Mouse (Mus musculus): ENCODE data around the gene Nr5a2. TPM values are rescaled to one million over a fixed set of nuclear protein-coding genes. Genes with fewer than 3 reads are reported as not detected.

The Nr5a2 gene
- polyA plus RNA-seq, 1 experiment from 2014 or later, result 0.82 TPM

DNA sequence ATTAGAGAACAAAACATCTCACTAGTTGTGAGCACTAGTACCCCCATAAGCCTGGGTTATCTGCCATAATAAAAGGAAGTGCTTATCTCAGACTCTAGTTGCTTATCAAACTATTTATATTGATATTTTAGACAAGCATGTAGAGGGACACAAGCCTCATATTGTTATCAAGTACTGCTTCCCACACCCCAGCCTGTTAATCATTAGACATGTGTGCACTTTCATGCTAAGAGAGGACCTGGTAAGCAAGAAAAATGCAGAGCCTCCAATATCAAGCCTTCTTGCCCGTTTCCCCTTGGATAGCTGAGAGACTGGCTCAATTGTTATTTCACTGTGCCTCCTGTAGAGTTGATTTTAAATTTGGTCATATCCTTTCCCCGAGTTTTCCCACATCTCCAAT, 65.5 kb downstream of the Nr5a2 start:
- Histone ChIP-seq H3K27ac (no peak overlapping the region), H3K9me3 (no peaks in the 10 kb centered on the region), H3K36me3 (no peaks in the 10 kb centered on the region), H3K27me3 (no peaks in the 10 kb centered on the region), H3K4me1 (no peaks in the 10 kb centered on the region), H3K4me2 (no peak overlapping the region), H3K9ac (no peak overlapping the region), H3K4me3 (no peak overlapping the region)
- no peak for ATAC-seq (ENCODE audit: insufficient number of reproducible peaks, low FRiP score, low TSS enrichment, low read depth)
- 66% methylated on average over 2 of the region's 2 CpGs for whole genome bisulfite sequencing

DNA sequence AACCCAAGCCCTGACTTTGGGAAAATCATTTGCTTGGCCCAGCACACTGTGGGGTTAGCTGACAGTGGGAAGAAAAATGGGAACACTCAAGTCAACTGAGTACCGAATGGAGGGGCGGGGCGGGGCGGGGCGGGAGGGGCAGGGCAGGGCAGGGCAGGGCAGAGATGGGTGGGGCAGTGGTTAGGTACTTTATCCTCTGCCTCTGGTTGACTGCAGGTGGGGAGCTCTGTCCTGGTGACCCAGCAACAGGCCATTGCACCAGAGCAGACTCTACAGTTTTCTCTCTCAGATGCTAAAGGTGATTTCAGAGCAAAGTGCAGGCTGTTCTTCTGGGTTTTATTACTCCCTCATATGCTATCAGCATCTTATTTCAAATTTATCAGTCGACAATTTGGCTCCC, 67.1 kb downstream of the Nr5a2 start:
- H3K4me3 ChIP-seq, result no peak overlapping the region

DNA sequence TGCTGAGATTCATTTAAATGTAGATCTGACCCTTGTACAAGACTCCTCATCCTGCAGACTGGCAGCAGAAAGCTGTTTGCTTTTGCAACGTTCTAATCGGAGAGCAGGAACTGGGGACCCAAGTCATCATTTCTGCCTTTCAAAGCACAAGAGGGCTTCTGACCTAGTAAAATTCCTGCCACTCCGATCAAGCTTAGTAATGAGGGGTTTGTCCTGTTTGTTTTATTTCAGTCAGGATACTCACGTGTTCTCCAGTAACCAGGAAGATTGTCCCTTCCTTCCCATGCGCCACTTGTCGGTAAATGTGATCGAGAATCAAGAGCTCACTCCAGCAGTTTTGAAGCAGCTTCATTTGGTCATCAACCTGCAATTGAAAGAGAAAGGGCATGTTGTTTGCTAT, 69.8 kb downstream of the Nr5a2 start:
- Histone ChIP-seq H3K4me1 (no peaks in the 10 kb centered on the region), H3K4me2 (no peak overlapping the region), H3K9ac (no peak overlapping the region), H3K4me3 (no peak overlapping the region), H3K9me3 (no peaks in the 10 kb centered on the region), H3K27me3 (no peaks in the 10 kb centered on the region), H3K27ac (no peak overlapping the region), H3K36me3 (no peaks in the 10 kb centered on the region)
- ATAC-seq (ENCODE audit: insufficient number of reproducible peaks, low FRiP score, low TSS enrichment, low read depth), result no peak
- 56% methylated on average over 7 of the region's 7 CpGs for WGBS

More for the DNA sequence above, 67.1 kb downstream of the Nr5a2 start:
- Histone ChIP-seq H3K27me3 (no peaks in the 10 kb centered on the region), H3K9me3 (no peaks in the 10 kb centered on the region), H3K4me1 (no peaks in the 10 kb centered on the region), H3K4me2 (no peak overlapping the region), H3K9ac (no peak overlapping the region), H3K36me3 (no peaks in the 10 kb centered on the region), H3K27ac (no peak overlapping the region)
- no peak for ATAC-seq (ENCODE audit: insufficient number of reproducible peaks, low FRiP score, low TSS enrichment, low read depth)
- 83% methylated on average over 6 of the region's 6 CpGs for WGBS

DNA sequence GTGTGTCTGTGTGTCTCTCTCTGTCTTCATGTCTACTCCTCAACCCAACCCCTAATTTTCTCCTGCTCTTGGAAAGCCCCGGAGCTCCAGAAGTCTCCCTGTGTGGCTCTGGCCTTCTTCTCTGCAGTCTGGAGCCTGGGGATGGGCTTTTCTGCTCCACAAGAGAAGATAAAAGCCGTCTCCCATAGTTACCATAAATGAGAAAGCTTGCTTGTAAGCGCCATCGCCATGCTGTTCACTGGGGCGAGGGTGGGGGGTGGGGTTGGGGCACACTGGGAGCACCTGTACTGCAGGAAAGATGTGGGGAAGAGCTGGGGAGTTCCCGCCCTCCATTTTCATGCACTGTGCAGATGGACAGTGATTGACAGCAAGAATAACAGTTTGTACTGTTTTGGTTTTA, 71.5 kb downstream of the Nr5a2 start:
- no peaks in the 10 kb centered on the region for H3K9me3 ChIP-seq
- WGBS, result 76% methylated on average over 6 of the region's 6 CpGs
- no peak for ATAC-seq (ENCODE audit: insufficient number of reproducible peaks, low FRiP score, low TSS enrichment, low read depth)

DNA sequence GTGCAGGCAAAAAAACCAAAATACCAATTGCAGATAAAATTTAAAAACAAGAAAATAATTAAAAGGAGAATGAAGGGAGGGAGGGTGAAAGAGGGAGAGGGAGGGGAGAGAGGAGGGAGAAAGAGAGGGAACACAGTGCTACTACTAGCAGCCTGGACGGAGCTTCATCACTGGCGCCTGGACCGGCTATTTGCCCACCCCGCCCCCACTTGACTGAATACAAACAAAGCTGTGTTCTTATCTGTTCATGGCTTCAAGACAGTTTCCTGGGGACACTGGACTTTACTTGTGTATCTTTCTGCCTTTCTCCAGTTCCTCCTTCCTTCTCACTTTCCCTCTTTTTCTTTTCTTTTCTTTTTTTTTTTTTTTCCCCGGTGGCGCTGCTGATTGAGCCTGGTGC, 73.6 kb downstream of the Nr5a2 start:
- no peak overlapping the region for H3K4me2 ChIP-seq
- 69% methylated on average over 6 of the region's 6 CpGs for WGBS

More for the DNA sequence above, 71.5 kb downstream of the Nr5a2 start:
- Histone ChIP-seq H3K4me3 (no peak overlapping the region), H3K36me3 (no peaks in the 10 kb centered on the region), H3K27me3 (no peaks in the 10 kb centered on the region), H3K9ac (no peak overlapping the region), H3K4me2 (no peak overlapping the region), H3K4me1 (no peaks in the 10 kb centered on the region), H3K27ac (no peak overlapping the region)

DNA sequence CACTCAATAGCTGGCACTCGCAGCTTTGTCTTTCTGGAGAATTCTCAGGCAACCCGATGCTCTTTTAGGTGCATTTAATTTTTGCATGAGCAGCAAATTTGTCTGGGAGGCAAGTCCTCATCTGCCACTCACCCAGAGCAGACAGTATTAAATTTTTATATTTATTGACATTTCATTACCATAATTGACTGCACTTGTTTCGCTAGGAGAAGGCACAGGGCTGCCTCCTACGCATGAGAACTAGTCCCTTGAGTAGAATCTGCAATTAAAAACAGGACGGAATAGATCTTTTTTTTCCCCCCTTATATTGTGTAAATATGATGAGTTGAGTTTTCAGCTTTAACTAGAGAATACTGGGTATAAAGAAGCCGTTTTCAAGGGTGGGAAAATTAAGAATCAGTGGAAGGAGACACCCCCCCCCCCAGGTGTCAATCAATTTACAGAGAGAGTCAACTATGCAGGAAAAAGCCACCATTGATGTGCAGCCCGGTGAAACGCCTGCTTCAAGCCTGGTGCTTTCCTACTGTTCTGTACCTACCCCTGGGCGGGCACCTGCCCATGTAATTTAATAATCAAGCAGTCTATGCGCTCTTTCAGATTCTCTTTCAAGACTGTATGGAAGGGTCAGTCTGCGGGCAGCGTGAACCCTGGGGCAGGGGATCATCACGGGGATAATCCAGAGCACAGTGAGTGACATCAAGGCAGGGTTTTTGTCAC, 76.6 kb downstream of the Nr5a2 start:
- ATAC-seq (ENCODE audit: insufficient number of reproducible peaks, low FRiP score, low TSS enrichment, low read depth), result no peak
- WGBS, result 82% methylated on average over 13 of the region's 13 CpGs
- Histone ChIP-seq H3K27ac (no peak overlapping the region), H3K4me3 (no peak overlapping the region), H3K27me3 (no peaks in the 10 kb centered on the region), H3K36me3 (no peaks in the 10 kb centered on the region), H3K4me2 (no peak overlapping the region), H3K9ac (no peak overlapping the region), H3K4me1 (no peaks in the 10 kb centered on the region), H3K9me3 (no peaks in the 10 kb centered on the region)

More for the DNA sequence above, 73.6 kb downstream of the Nr5a2 start:
- Histone ChIP-seq H3K36me3 (no peaks in the 10 kb centered on the region), H3K9ac (no peak overlapping the region), H3K4me1 (no peaks in the 10 kb centered on the region), H3K27ac (no peak overlapping the region), H3K9me3 (no peaks in the 10 kb centered on the region), H3K27me3 (no peaks in the 10 kb centered on the region), H3K4me3 (no peak overlapping the region)
- no peak for ATAC-seq (ENCODE audit: insufficient number of reproducible peaks, low FRiP score, low TSS enrichment, low read depth)

DNA sequence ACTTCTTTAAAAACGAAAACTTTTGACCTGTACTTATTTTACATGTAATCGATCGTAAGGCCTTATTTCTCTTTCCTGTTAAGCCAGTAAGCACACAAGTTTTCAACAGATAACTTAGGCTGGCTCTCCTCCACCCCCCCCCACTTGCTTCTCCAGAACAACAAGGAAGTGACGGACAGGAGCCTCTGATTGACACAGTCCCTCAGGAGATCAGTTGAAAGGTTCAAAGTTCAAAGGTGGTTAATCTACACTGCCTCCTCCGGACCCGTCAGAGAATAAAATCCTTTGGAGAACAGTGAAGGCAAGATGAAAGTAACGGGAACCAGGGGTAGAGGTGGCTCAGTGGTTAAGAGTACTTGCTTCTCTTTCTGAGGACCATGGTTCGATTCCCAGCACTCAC, 80.0 kb downstream of the Nr5a2 start:
- Histone ChIP-seq H3K9ac (no peak overlapping the region), H3K4me2 (no peak overlapping the region), H3K27me3 (0 out of 2 replicates have a peak, but pooled peaks cover 4% of the 10 kb centered on the region), H3K4me3 (no peak overlapping the region), H3K27ac (no peak overlapping the region), H3K9me3 (no peaks in the 10 kb centered on the region), H3K4me1 (no peaks in the 10 kb centered on the region), H3K36me3 (no peaks in the 10 kb centered on the region)
- 79% methylated on average over 8 of the region's 8 CpGs for WGBS
- ATAC-seq (ENCODE audit: insufficient number of reproducible peaks, low FRiP score, low TSS enrichment, low read depth), result no peak

DNA sequence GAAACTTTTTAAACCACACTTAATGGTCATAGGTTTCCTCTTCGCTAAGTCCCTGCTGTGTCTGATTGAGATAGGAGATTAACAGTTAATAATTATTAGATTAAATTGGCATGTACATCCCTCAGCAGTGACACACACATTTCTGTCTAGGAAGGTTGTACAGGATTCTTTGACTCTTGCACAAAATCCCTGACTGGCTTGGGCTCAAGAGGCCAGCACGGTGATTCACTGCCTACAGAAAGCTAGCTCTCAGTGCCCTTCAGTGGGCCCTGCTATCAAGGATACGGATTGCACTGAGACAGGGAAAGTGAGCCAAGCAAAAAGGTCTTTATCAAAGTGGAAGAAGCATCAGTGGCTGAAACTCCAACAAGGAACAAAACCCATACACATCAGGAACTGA, 85.2 kb downstream of the Nr5a2 start:
- Histone ChIP-seq H3K27me3 (0 out of 2 replicates have a peak, but pooled peaks cover 4% of the 10 kb centered on the region), H3K36me3 (no peaks in the 10 kb centered on the region), H3K27ac (no peak overlapping the region), H3K4me2 (no peak overlapping the region), H3K4me1 (no peaks in the 10 kb centered on the region), H3K4me3 (no peak overlapping the region), H3K9ac (no peak overlapping the region), H3K9me3 (no peaks in the 10 kb centered on the region)
- 81% methylated on average over 3 of the region's 3 CpGs for WGBS
- ATAC-seq (ENCODE audit: insufficient number of reproducible peaks, low FRiP score, low TSS enrichment, low read depth), result no peak

DNA sequence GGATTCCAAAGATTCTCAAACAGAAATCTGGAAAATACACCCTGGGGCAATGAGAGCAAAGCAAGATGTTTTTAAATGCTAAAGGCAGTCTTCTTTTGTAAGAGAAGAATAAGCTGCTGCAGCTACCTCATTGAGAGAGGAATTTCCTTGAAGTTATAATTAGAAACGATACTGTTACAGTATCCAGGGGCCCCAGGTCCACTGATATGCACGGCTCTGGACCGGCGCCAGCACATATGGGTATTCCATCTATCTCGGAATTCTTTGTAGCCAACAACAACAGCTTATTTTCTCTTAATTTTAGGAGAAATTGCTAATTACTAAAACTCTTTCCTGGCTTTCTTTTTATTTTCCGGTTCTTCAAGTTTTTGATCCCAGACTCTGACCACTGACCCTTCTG, 91.3 kb downstream of the Nr5a2 start:
- Histone ChIP-seq H3K4me2 (no peak overlapping the region), H3K27ac (no peak overlapping the region), H3K36me3 (no peaks in the 10 kb centered on the region), H3K27me3 (no peaks in the 10 kb centered on the region), H3K9ac (no peak overlapping the region), H3K4me1 (no peaks in the 10 kb centered on the region), H3K9me3 (no peaks in the 10 kb centered on the region), H3K4me3 (no peak overlapping the region)
- WGBS, result 45% methylated on average over 6 of the region's 6 CpGs
- ATAC-seq (ENCODE audit: insufficient number of reproducible peaks, low FRiP score, low TSS enrichment, low read depth), result no peak

DNA sequence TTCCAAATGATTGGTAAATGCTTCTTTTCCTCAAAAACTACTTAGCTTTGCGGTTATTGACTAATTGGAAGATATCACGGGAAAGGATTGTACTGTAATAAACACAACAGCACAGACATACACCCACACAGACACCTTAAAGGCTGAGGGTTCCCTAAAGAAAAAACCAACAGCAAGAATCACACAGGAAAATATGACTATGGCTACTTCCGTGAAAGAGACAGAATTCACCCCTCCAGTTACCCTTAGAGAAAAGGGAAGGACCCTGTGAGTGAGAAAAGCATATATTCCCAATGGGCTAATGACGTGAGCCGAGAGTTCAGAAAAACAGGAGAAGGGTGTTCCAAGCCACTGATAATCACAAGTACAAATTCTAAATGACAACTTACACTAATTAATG, 92.0 kb downstream of the Nr5a2 start:
- no peaks in the 10 kb centered on the region for H3K4me1 ChIP-seq
- no peaks in the 10 kb centered on the region for H3K9me3 ChIP-seq
- H3K9ac ChIP-seq, result no peak overlapping the region
- 81% methylated on average over 5 of the region's 5 CpGs for WGBS
- H3K27me3 ChIP-seq, result no peaks in the 10 kb centered on the region
- no peaks in the 10 kb centered on the region for H3K36me3 ChIP-seq
- no peak overlapping the region for H3K4me3 ChIP-seq
- no peak for ATAC-seq (ENCODE audit: insufficient number of reproducible peaks, low FRiP score, low TSS enrichment, low read depth)
- no peak overlapping the region for H3K4me2 ChIP-seq
- H3K27ac ChIP-seq, result no peak overlapping the region

DNA sequence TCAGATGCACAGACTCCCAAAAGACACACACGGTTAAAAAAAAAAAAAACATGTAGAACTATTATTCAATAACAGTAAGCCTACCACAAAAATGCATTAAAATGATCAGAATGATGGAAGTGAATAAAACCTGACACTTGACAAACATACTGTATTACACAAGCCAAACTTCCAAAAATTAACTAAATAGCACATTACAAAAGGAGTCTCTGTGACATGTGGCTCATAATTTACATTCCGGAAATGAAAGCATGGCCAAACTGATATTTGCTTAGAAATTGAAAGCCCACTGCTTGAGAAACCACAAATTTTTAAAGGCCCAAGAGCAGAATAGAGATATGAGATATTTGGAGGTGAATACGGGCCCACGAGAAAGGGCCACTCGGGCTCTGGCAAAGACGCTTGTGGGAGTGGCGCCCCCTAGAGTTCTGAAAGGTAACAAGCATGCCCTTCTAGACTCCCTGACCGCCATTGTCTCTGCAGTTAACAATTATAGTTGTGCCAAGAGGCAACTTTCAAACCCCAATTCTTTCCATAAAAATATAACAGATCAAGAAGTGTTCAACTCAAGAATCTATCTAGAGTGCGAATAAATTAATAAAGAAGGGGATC, 93.7 kb downstream of the Nr5a2 start:
- Histone ChIP-seq H3K27me3 (no peaks in the 10 kb centered on the region), H3K4me2 (no peak overlapping the region), H3K9me3 (no peaks in the 10 kb centered on the region), H3K36me3 (no peaks in the 10 kb centered on the region), H3K4me3 (no peak overlapping the region), H3K27ac (no peak overlapping the region), H3K4me1 (no peaks in the 10 kb centered on the region), H3K9ac (no peak overlapping the region)
- no peak for ATAC-seq (ENCODE audit: insufficient number of reproducible peaks, low FRiP score, low TSS enrichment, low read depth)
- WGBS, result 71% methylated on average over 9 of the region's 9 CpGs

DNA sequence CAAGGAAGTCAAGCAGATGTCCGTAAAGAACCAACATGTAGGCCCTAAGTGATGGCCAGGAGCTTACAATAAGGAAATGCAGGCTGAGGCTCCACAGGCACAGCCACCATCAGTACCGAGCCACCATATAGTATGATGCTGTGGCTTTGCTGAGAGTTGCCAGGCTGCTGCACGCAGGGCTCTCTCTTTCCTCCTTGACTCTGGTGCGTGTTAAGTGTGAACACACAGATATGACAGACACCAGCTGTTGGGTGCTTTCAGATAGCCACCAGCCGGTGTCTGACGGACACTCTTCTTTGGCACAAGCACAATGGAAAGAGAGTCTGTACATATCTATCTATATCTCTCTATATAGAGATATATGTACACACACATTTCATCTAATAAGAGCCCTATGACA, 97.0 kb downstream of the Nr5a2 start:
- 89% methylated on average over 6 of the region's 6 CpGs for WGBS
- Histone ChIP-seq H3K4me3 (no peak overlapping the region), H3K9ac (no peak overlapping the region), H3K4me2 (no peak overlapping the region), H3K27ac (no peak overlapping the region), H3K9me3 (no peaks in the 10 kb centered on the region), H3K27me3 (no peaks in the 10 kb centered on the region), H3K4me1 (0 out of 2 replicates have a peak, but pooled peaks cover 3% of the 10 kb centered on the region), H3K36me3 (no peaks in the 10 kb centered on the region)
- no peak for ATAC-seq (ENCODE audit: insufficient number of reproducible peaks, low FRiP score, low TSS enrichment, low read depth)
